Mouse (Mus musculus): Measurements from ENCODE around the gene Slc20a1. TPM values are rescaled to one million over a fixed set of nuclear protein-coding genes. Genes with fewer than 3 reads are reported as not detected.

Gene Slc20a1
- polyA plus RNA-seq, 1 experiment from 2014 or later, result 41.8 TPM

DNA sequence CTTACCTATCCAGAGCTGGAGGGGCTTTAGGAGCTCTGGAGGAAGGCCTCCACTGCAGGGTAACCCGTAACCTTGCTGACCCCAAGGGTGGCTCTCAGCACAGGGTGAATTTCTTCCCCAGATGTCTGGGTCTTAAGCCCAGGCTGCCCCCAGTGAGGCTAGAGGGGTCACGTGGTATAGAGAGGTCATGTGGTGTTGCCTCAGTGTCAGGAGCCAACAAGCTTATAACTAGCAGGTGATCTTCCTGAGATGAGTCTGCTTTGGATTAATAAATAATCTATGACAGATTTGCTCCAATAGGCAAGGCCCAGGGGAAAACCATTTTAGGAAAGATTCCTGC is 55.0 kb downstream of the Slc20a1 start:
- 0 out of 2 replicates have a peak, but pooled peaks cover 13% of the 10 kb centered on the region for H3K4me1 ChIP-seq
- no peaks in the 10 kb centered on the region for H3K27me3 ChIP-seq (ENCODE audit: insufficient read depth, poor library complexity, severe bottlenecking)
- no peaks in the 10 kb centered on the region for H3K9me3 ChIP-seq
- H3K36me3 ChIP-seq, result no peaks in the 10 kb centered on the region
- no peak overlapping the region for H3K27ac ChIP-seq
- WGBS, result 72% methylated on average over 2 of the region's 2 CpGs
- no peak for DNase-seq (ENCODE audit: low spot score)
- no peak overlapping the region for H3K4me3 ChIP-seq

GRCm38 (mm10) chr2:129254076-129254475 is 55.5 kb downstream of the Slc20a1 start:
- 61% methylated on average over 2 of the region's 2 CpGs for WGBS
- no peak overlapping the region for H3K4me3 ChIP-seq
- no peaks in the 10 kb centered on the region for H3K27me3 ChIP-seq (ENCODE audit: insufficient read depth, poor library complexity, severe bottlenecking)
- H3K27ac ChIP-seq, result no peak overlapping the region
- no peak for DNase-seq (ENCODE audit: low spot score)
- no peaks in the 10 kb centered on the region for H3K36me3 ChIP-seq
- 0 out of 2 replicates have a peak, but pooled peaks cover 14% of the 10 kb centered on the region for H3K4me1 ChIP-seq
- H3K9me3 ChIP-seq, result no peaks in the 10 kb centered on the region

- Histone ChIP-seq H3K27ac (peak overlapping the region; percentile 29; the same call in 1 of the 2 replicates), H3K4me1 (0 out of 2 replicates have a peak, but pooled peaks cover 14% of the 10 kb centered on the region), H3K27me3 (ENCODE audit: insufficient read depth, poor library complexity, severe bottlenecking) (peaks cover 8% of the 10 kb centered on the region; the same call in 1 of the 2 replicates), H3K9me3 (no peaks in the 10 kb centered on the region), H3K4me3 (no peak overlapping the region), H3K36me3 (no peaks in the 10 kb centered on the region)
- no peak for DNase-seq (ENCODE audit: low spot score)
- WGBS, result 82% methylated on average over 4 of the region's 4 CpGs
Measured at GRCm38 (mm10) chr2:129256006-129256405, 57.4 kb downstream of the Slc20a1 start.

GRCm38 (mm10) chr2:129258056-129258455 is 59.5 kb downstream of the Slc20a1 start:
- Histone ChIP-seq H3K4me1 (peaks cover 18% of the 10 kb centered on the region; the same call in 1 of the 2 replicates), H3K4me3 (no peak overlapping the region), H3K27ac (peak overlapping the region; percentile 74), H3K9me3 (no peaks in the 10 kb centered on the region), H3K36me3 (no peaks in the 10 kb centered on the region), H3K27me3 (ENCODE audit: insufficient read depth, poor library complexity, severe bottlenecking) (peaks cover 8% of the 10 kb centered on the region; the same call in 1 of the 2 replicates)
- 89% methylated on average over 3 of the region's 3 CpGs for WGBS
- DNase-seq (ENCODE audit: low spot score), result no peak

GRCm38 (mm10) chr2:129258475-129259211 is 60.1 kb downstream of the Slc20a1 start:
- H3K36me3 ChIP-seq, result no peaks in the 10 kb centered on the region
- WGBS, result 34% methylated on average over 7 of the region's 7 CpGs
- peaks cover 21% of the 10 kb centered on the region; the same call in 1 of the 2 replicates for H3K4me1 ChIP-seq
- H3K27ac ChIP-seq, result peak overlapping the region; percentile 74
- no peak overlapping the region for H3K4me3 ChIP-seq
- no peaks in the 10 kb centered on the region for H3K9me3 ChIP-seq
- DNase-seq (ENCODE audit: low spot score), result no peak
- peaks cover 8% of the 10 kb centered on the region; the same call in 1 of the 2 replicates for H3K27me3 ChIP-seq (ENCODE audit: insufficient read depth, poor library complexity, severe bottlenecking)

DNA sequence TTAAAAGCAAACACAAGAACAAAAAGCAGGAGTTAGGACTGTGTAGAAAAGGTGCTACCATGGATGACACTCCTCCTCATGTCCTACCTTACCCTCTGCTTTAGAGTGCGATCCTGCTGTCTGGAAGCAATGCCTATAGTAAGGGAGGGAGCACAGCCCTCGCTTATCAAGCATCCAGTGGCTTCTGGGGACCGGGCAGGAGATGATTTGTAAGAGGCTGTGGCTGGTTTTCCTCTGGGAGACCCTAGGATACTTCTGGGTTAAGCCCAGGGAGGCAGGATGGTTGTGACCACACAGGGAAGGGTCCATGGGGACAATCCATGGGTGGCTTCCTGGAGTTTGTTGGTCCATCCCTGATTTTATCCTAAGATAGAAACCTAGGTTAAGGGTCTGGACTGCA is 62.1 kb downstream of the Slc20a1 start:
- H3K27me3 ChIP-seq (ENCODE audit: insufficient read depth, poor library complexity, severe bottlenecking), result peaks cover 8% of the 10 kb centered on the region; the same call in 1 of the 2 replicates
- DNase-seq (ENCODE audit: low spot score), result peak; percentile 73
- no peaks in the 10 kb centered on the region for H3K9me3 ChIP-seq
- no peak overlapping the region for H3K4me3 ChIP-seq
- no peaks in the 10 kb centered on the region for H3K36me3 ChIP-seq
- no peak overlapping the region for H3K27ac ChIP-seq
- WGBS, result 59% methylated on average over 3 of the region's 3 CpGs
- peaks cover 21% of the 10 kb centered on the region; the same call in 1 of the 2 replicates for H3K4me1 ChIP-seq

Other genes with a start within 250 kb of the Slc20a1 start
- gene Zc3h6, start 231.4 kb upstream of the Slc20a1 start, polyA plus RNA-seq (2016; fragmentation: Nextera tagmentation; extraction: Ambion mirVana), result 0.78 and 1.1 TPM in 2 replicates
- gene Gm10762, start 231.0 kb upstream of the Slc20a1 start, polyA plus RNA-seq (2016; fragmentation: Nextera tagmentation; extraction: Ambion mirVana), result 10.0 and 11.7 TPM in 2 replicates
- gene Vinac1, start 150.6 kb upstream of the Slc20a1 start, polyA plus RNA-seq (2016; fragmentation: Nextera tagmentation; extraction: Ambion mirVana), result 0.05 and 0.09 TPM in 2 replicates
- 8.3 and 12.3 TPM in 2 replicates for gene Ttl, start 132.8 kb upstream of the Slc20a1 start, polyA plus RNA-seq (2016; fragmentation: Nextera tagmentation; extraction: Ambion mirVana)
- 25.8 and 35.5 TPM in 2 replicates for gene Polr1b, start 97.8 kb upstream of the Slc20a1 start, polyA plus RNA-seq (2016; fragmentation: Nextera tagmentation; extraction: Ambion mirVana)
- gene Chchd5, start 69.1 kb upstream of the Slc20a1 start, polyA plus RNA-seq (2016; fragmentation: Nextera tagmentation; extraction: Ambion mirVana), result 21.9 and 22.0 TPM in 2 replicates
- gene Ckap2l, start 98.4 kb downstream of the Slc20a1 start, polyA plus RNA-seq (2016; fragmentation: Nextera tagmentation; extraction: Ambion mirVana), result 48.4 and 50.4 TPM in 2 replicates
- 0.24 TPM in 1 of 2 replicates, not detected in the other for gene Il1a, start 111.2 kb downstream of the Slc20a1 start, polyA plus RNA-seq (2016; fragmentation: Nextera tagmentation; extraction: Ambion mirVana)
- gene Il1b, start 172.4 kb downstream of the Slc20a1 start, polyA plus RNA-seq (2016; fragmentation: Nextera tagmentation; extraction: Ambion mirVana), result not detected in 2 replicates

Data from heart, embryonic 10.5 days (tissue).